Mouse (Mus musculus) small intestine, adult 2 months (tissue): Measurements from ENCODE around the gene Acly.

Experiments used
- CTCF ChIP-seq: fragments of 200-500 bp; IDR thresholded peaks from 2 replicates; pipeline ENCODE4 v1.5.1; 2012; ENCODE audit warnings: low read depth, mild to moderate bottlenecking, control low read depth, inconsistent platforms, low read length, moderate library complexity, mixed read lengths; ENCODE audit not compliant: insufficient replicate concordance, insufficient read length; ENCODE audit errors: extremely low read depth
- POLR2A ChIP-seq: fragments of 200-500 bp; IDR thresholded peaks from 2 replicates; pipeline ENCODE4 v1.6.1; 2012; ENCODE audit warnings: low read depth, mild to moderate bottlenecking, control low read depth, inconsistent platforms, low read length, moderate library complexity

DNA sequence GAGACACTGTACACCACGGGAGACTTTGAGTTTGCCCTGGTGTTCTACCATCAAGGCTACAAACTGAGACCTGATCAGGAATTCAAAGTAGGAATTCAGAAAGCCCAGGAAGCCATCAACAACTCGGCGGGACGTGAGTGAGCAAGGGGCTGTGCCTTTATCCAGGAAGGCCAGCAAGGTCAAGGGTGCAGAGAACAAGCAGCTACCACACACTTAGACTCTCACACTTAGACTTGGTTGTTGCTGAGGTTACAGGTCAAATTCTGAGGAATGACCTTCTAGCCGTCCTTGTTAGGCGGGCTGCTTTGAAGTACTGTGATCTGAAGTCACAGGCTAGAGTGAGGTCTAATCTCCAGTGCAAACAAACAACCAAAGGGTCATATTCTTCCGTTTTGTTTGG lies 31.7 kb upstream of the Acly start:
- TF ChIP-seq POLR2A, result no peak
- no peak for TF ChIP-seq CTCF
